Comparison of ENCODE assay signal across 11 mouse cellular contexts in the genomic region with DNA sequence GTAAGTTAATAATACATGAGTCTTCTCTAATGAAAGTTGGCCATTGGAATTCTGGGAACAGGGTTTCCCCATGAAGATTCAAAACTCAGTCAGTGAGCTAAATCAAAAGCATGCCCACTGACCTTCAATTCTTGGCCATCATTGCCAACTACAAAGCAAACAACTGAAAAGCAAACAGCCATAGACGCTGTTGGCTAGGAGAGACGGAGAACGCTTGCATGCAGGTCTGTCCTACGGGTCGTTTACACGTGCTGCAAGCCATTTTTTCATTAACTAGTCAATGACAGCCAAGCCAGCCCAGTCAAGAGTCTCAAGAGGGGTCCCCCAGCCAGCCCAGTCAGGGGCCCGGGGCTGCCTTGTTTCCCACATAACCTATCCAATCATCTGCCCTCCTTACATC. TPM values are rescaled to one million over a fixed set of nuclear protein-coding genes. Genes with fewer than 3 reads are reported as not detected.
A peak's percentile ranks its signal among the peaks of the same experiment; 100 is the strongest.
DNase-seq lines count a peak whose midpoint lies in the region; ATAC-seq and TF ChIP-seq lines count a peak whose summit lies in the region.
"Had no signal": no experiment of that assay in that cellular context is flagged by ENCODE, and none has a peak within 500 bp of the region (broad histone marks: within the 10 kb centered on the region; RNA-seq: fewer than 3 reads in every experiment).

No protein-coding gene starts in this region.

- ATAC-seq in heart, embryonic 13.5 days (ENCODE audit: extremely low read depth, insufficient number of reproducible peaks, low FRiP score, low TSS enrichment) = no peak
- ATAC-seq in neural tube, embryonic 13.5 days (ENCODE audit: low read depth) = no peak

- WGBS in heart, embryonic 13.5 days = 79% methylated on average over 7 of the region's 7 CpGs
- WGBS in neural tube, embryonic 13.5 days = 85% methylated on average over 7 of the region's 7 CpGs

- no peak overlapping the region for H3K4me3 ChIP-seq in heart, embryonic 13.5 days
- 0 out of 2 replicates have a peak overlapping the region, but pooled peaks have one; percentile 4 for H3K4me3 ChIP-seq in left cerebral cortex, adult 2 months
- H3K4me3 ChIP-seq in neural tube, embryonic 13.5 days = no peak overlapping the region

- peak overlapping the region; percentile 4 for H3K4me2 ChIP-seq in heart, embryonic 13.5 days
- H3K4me2 ChIP-seq in neural tube, embryonic 13.5 days = no peak overlapping the region

- no peak for DNase-seq in heart, postnatal 4 days
- DNase-seq in left cerebral cortex, adult 2 months (ENCODE audit: extremely low spot score in 1 of 2, low spot score in 2 of 2) = no peak
- DNase-seq in left cerebral cortex, postnatal 14 days (ENCODE audit: low spot score in 2 of 2) = no peak
- DNase-seq in neural tube, embryonic 10.5 days (ENCODE audit: extremely low spot score, low spot score) = no peak
- DNase-seq in retina, embryonic 14.5 days (ENCODE audit: low spot score) = no peak
- DNase-seq: cerebellum, adult 18-20 months; left cerebral cortex, postnatal 4 days; right cerebral cortex, postnatal 4 days had no signal

- intact Hi-C loops in left cerebral cortex, adult 2 months (cut with DNase I) = no loop called here
- intact Hi-C loops in left cerebral cortex, postnatal 14 days (cut with DNase I) = no loop called here

- no peak overlapping the region for H3K9ac ChIP-seq in heart, embryonic 13.5 days
- no peak overlapping the region for H3K9ac ChIP-seq in neural tube, embryonic 13.5 days

- H3K36me3 ChIP-seq in heart, embryonic 13.5 days = no peaks in the 10 kb centered on the region
- no peaks in the 10 kb centered on the region for H3K36me3 ChIP-seq in neural tube, embryonic 13.5 days

- H3K4me1 ChIP-seq in heart, embryonic 13.5 days = peaks cover 36% of the 10 kb centered on the region
- 0 out of 2 replicates have a peak, but pooled peaks cover 8% of the 10 kb centered on the region for H3K4me1 ChIP-seq in neural tube, embryonic 13.5 days (replicated peaks)

- H3K27me3 ChIP-seq in heart, embryonic 13.5 days (replicated peaks) = no peaks in the 10 kb centered on the region
- no peaks in the 10 kb centered on the region for H3K27me3 ChIP-seq in neural tube, embryonic 13.5 days

- H3K27ac ChIP-seq in heart, embryonic 13.5 days (replicated peaks) = peak overlapping the region; percentile 86
- peak overlapping the region; percentile 41; the same call in 1 of the 2 replicates for H3K27ac ChIP-seq in left cerebral cortex, adult 2 months
- H3K27ac ChIP-seq in neural tube, embryonic 13.5 days (replicated peaks) = 0 out of 2 replicates have a peak overlapping the region, but pooled peaks have one; percentile 13
- H3K27ac ChIP-seq: macrophage had no signal

- peaks cover 5% of the 10 kb centered on the region; the same call in 1 of the 2 replicates for H3K9me3 ChIP-seq in heart, embryonic 13.5 days
- 0 out of 2 replicates have a peak, but pooled peaks cover 3% of the 10 kb centered on the region for H3K9me3 ChIP-seq in neural tube, embryonic 13.5 days

- no peak for TF ChIP-seq CTCF in left cerebral cortex, adult 2 months (IDR thresholded peaks at IDR 0.05)

RNA-seq across cellular contexts. Expression of gene Ppp1r3c, which starts 31.7 kb away (rescaled TPM):
- polyA plus RNA-seq in heart, embryonic 13.5 days (2015; fragmentation: Nextera tagmentation; extraction: Ambion mirVana) = 49.2 and 64.7 TPM in 2 replicates
- 100 to 1,000 TPM in 1 of 2 experiments, 10 to 100 TPM in 1; 80.2 to 102 TPM for total RNA-seq in heart, postnatal 4 days (2021)
- total RNA-seq in left cerebral cortex, adult 2 months (2021) = 10 to 100 TPM; 48.4 to 58.1 TPM
- total RNA-seq in left cerebral cortex, postnatal 14 days (2021) = 10 to 100 TPM; 31.0 to 35.7 TPM
- 9.6 and 10.2 TPM in 2 replicates for polyA plus RNA-seq in neural tube, embryonic 13.5 days (2015; fragmentation: Nextera tagmentation; extraction: Ambion mirVana)

Comparison
In these comparisons a context has a peak if more than half of its experiments do, and no peak if none do; other contexts are left out.
1. H3K27ac ChIP-seq: peak in every context shown above with its lines; median percentile 86 in heart, embryonic 13.5 days; 41 in left cerebral cortex, adult 2 months; 13 in neural tube, embryonic 13.5 days.